Mouse (Mus musculus): ENCODE measurements around the gene Adamts4.
A peak's percentile ranks its signal among the peaks of the same experiment; 100 is the strongest.

Adamts4 gene

GRCm38 (mm10) chr1:171249913-171250600, at the start of gene Adamts4:
Gene Adamts4, plus strand, starts transcription at chr1:171250421.
- peak; percentile 55 to 65 for DNase-seq

GRCm38 (mm10) chr1:171200769-171201168, 49.5 kb upstream of the Adamts4 start:
- no peak for DNase-seq

GRCm38 (mm10) chr1:171203471-171204248, 46.6 kb upstream of the Adamts4 start:
- DNase-seq = no peak

GRCm38 (mm10) chr1:171204249-171204644, 46.0 kb upstream of the Adamts4 start:
- no peak for DNase-seq

GRCm38 (mm10) chr1:171205704-171206493, 44.3 kb upstream of the Adamts4 start:
- no peak for DNase-seq

GRCm38 (mm10) chr1:171209409-171209808, 40.8 kb upstream of the Adamts4 start:
- DNase-seq = no peak

GRCm38 (mm10) chr1:171212854-171213253, 37.4 kb upstream of the Adamts4 start:
- DNase-seq = no peak

- no peak for DNase-seq
These were observed 36.3 kb upstream of the Adamts4 start, which contains the start of gene Nr1i3 for GRCm38 (mm10) chr1:171213801-171214496. Gene Nr1i3, plus strand, starts transcription at chr1:171213970.

- DNase-seq = no peak
These were observed 33.8 kb upstream of the Adamts4 start for GRCm38 (mm10) chr1:171216241-171216955.

GRCm38 (mm10) chr1:171220871-171221270, 29.4 kb upstream of the Adamts4 start:
- peak; percentile 93 to 96 for DNase-seq

GRCm38 (mm10) chr1:171221281-171222193, 28.7 kb upstream of the Adamts4 start:
- peak in 1 of 2 experiments; percentile 45 for DNase-seq

- peak; percentile 89 to 92 for DNase-seq
These were observed 27.7 kb upstream of the Adamts4 start, which contains the start of gene Tomm40l for GRCm38 (mm10) chr1:171222238-171223155. Gene Tomm40l, minus strand, starts transcription at chr1:171222514.

GRCm38 (mm10) chr1:171223168-171223567, 27.1 kb upstream of the Adamts4 start:
- no peak for DNase-seq

GRCm38 (mm10) chr1:171223796-171224195, 26.4 kb upstream of the Adamts4 start:
- DNase-seq = no peak

GRCm38 (mm10) chr1:171224857-171225256, 25.4 kb upstream of the Adamts4 start, which contains the start of gene Apoa2:
Gene Apoa2, plus strand, starts transcription at chr1:171225054.
- no peak for DNase-seq

- DNase-seq = no peak
These were observed 23.4 kb upstream of the Adamts4 start for GRCm38 (mm10) chr1:171226780-171227179.

- no peak for DNase-seq
These were observed 22.3 kb upstream of the Adamts4 start for GRCm38 (mm10) chr1:171227879-171228278.

GRCm38 (mm10) chr1:171229750-171230149, 20.5 kb upstream of the Adamts4 start:
- DNase-seq = no peak

GRCm38 (mm10) chr1:171230215-171230614, 20.0 kb upstream of the Adamts4 start:
- no peak for DNase-seq

All from cerebellum, postnatal 14 days (tissue).